Mouse (Mus musculus) hindbrain, embryonic 10.5 days (tissue): ENCODE results near the gene Gucy2e. TPM values are rescaled to one million over a fixed set of nuclear protein-coding genes. Genes with fewer than 3 reads are reported as not detected.

Source experiments
- DNase-seq: peaks from one replicate; pipeline ENCODE4 v3.0.0-alpha.2; 2017; ENCODE audit warnings: low spot score
- H3K27ac ChIP-seq: fragments of 300-500 bp; sonication (generic); 2 replicates; pipeline ENCODE4 v1.5.1; 2016; ENCODE audit warnings: mild to moderate bottlenecking, moderate library complexity
- H3K27me3 ChIP-seq: fragments of 300-500 bp; sonication (generic); 2 replicates; pipeline ENCODE4 v1.6.1; 2016; ENCODE audit warnings: mild to moderate bottlenecking; ENCODE audit not compliant: poor library complexity, insufficient read depth, severe bottlenecking
- H3K36me3 ChIP-seq: fragments of 300-500 bp; sonication (generic); 2 replicates; pipeline ENCODE4 v1.6.1; 2016; ENCODE audit warnings: mild to moderate bottlenecking, moderate library complexity
- H3K4me1 ChIP-seq: fragments of 300-500 bp; sonication (generic); replicated peaks from 2 replicates; pipeline ENCODE4 v1.6.1; 2016; ENCODE audit warnings: mild to moderate bottlenecking
- H3K4me3 ChIP-seq: fragments of 300-500 bp; sonication (generic); 2 replicates; pipeline ENCODE4 v1.5.1; 2016; ENCODE audit warnings: mild to moderate bottlenecking, moderate library complexity
- H3K9me3 ChIP-seq: fragments of 300-500 bp; sonication (generic); 2 replicates; pipeline ENCODE4 v1.6.1; 2016; ENCODE audit warnings: mild to moderate bottlenecking, moderate library complexity
- WGBS: fragments of 180-500 bp; shearing (Covaris S2); methylation state at CpG from one replicate; pipeline ENCODE4 v1.1.7; 2016; 5-methylcytosine and 5-hydroxymethylcytosine counted together
- polyA plus RNA-seq: library from polyadenylated mRNA; unstranded; fragments of >200 nt; fragmentation: Nextera tagmentation; extraction: Ambion mirVana; gene quantifications from 2 replicates; pipeline ENCODE4 v1.2.1, GENCODE M21; 2016

Gene Gucy2e
- polyA plus RNA-seq = 0.06 and 0.09 TPM in 2 replicates

GRCm38 (mm10) chr11:69236926-69237260, at the start of gene Gucy2e:
Gene Gucy2e (minus strand): TSS chr11:69237036.
- DNase-seq = peak; percentile 26
- peak within 1 kb of the TSS; percentile 83 for H3K27ac ChIP-seq
- peaks cover 59% of the 10 kb centered on the region for H3K27me3 ChIP-seq

GRCm38 (mm10) chr11:69277267-69277666, 40.4 kb upstream of the Gucy2e start:
- H3K27ac ChIP-seq = no peak overlapping the region
- no peaks in the 10 kb centered on the region for H3K36me3 ChIP-seq
- H3K9me3 ChIP-seq = no peaks in the 10 kb centered on the region
- H3K27me3 ChIP-seq = no peaks in the 10 kb centered on the region; the same call in 1 of the 2 replicates
- WGBS = 74% methylated on average over 5 of the region's 5 CpGs
- H3K4me1 ChIP-seq = peaks cover 2% of the 10 kb centered on the region; the same call in 1 of the 2 replicates
- DNase-seq = no peak
- no peak overlapping the region for H3K4me3 ChIP-seq

More at GRCm38 (mm10) chr11:69236926-69237260, at the start of gene Gucy2e:
- 18% methylated on average over 13 of the region's 13 CpGs for WGBS
- Histone ChIP-seq H3K9me3 (no peaks in the 10 kb centered on the region), H3K4me1 (peaks cover 21% of the 10 kb centered on the region), H3K36me3 (no peaks in the 10 kb centered on the region), H3K4me3 (peak within 1 kb of the TSS; percentile 57)

GRCm38 (mm10) chr11:69276081-69276480, 39.2 kb upstream of the Gucy2e start:
- Histone ChIP-seq H3K9me3 (no peaks in the 10 kb centered on the region), H3K27ac (no peak overlapping the region), H3K4me3 (no peak overlapping the region), H3K4me1 (peaks cover 14% of the 10 kb centered on the region; the same call in 1 of the 2 replicates), H3K27me3 (peaks cover 1% of the 10 kb centered on the region), H3K36me3 (no peaks in the 10 kb centered on the region)
- DNase-seq = no peak
- 68% methylated on average over 2 of the region's 2 CpGs for WGBS

- no peaks in the 10 kb centered on the region for H3K36me3 ChIP-seq
- H3K27ac ChIP-seq = no peak overlapping the region
- DNase-seq = no peak
- WGBS = 86% methylated on average over 6 of the region's 6 CpGs
- peaks cover 16% of the 10 kb centered on the region; the same call in 1 of the 2 replicates for H3K4me1 ChIP-seq
- H3K4me3 ChIP-seq = no peak overlapping the region
- peaks cover 3% of the 10 kb centered on the region for H3K27me3 ChIP-seq
- H3K9me3 ChIP-seq = no peaks in the 10 kb centered on the region
Observed at GRCm38 (mm10) chr11:69275650-69276049, 38.8 kb upstream of the Gucy2e start.

GRCm38 (mm10) chr11:69272122-69272740, 35.4 kb upstream of the Gucy2e start:
- Histone ChIP-seq H3K4me3 (no peak overlapping the region), H3K27ac (no peak overlapping the region), H3K4me1 (peaks cover 31% of the 10 kb centered on the region), H3K9me3 (no peaks in the 10 kb centered on the region), H3K27me3 (peaks cover 20% of the 10 kb centered on the region), H3K36me3 (no peaks in the 10 kb centered on the region)
- 40% methylated on average over 16 of the region's 16 CpGs for WGBS
- peak; percentile 73 for DNase-seq

GRCm38 (mm10) chr11:69269575-69269974, 32.7 kb upstream of the Gucy2e start:
- Histone ChIP-seq H3K27me3 (peaks cover 20% of the 10 kb centered on the region), H3K4me3 (no peak overlapping the region), H3K4me1 (peaks cover 39% of the 10 kb centered on the region), H3K36me3 (no peaks in the 10 kb centered on the region), H3K9me3 (no peaks in the 10 kb centered on the region), H3K27ac (0 out of 2 replicates have a peak overlapping the region, but pooled peaks have one; percentile 30)
- peak; percentile 68 for DNase-seq
- 25% methylated on average over 13 of the region's 13 CpGs for WGBS

GRCm38 (mm10) chr11:69268100-69268499, 31.3 kb upstream of the Gucy2e start:
- H3K4me3 ChIP-seq = no peak overlapping the region
- DNase-seq = no peak

GRCm38 (mm10) chr11:69267341-69267740, 30.5 kb upstream of the Gucy2e start:
- Histone ChIP-seq H3K9me3 (no peaks in the 10 kb centered on the region), H3K4me1 (peaks cover 41% of the 10 kb centered on the region), H3K27ac (0 out of 2 replicates have a peak overlapping the region, but pooled peaks have one; percentile 20), H3K27me3 (peaks cover 20% of the 10 kb centered on the region), H3K36me3 (no peaks in the 10 kb centered on the region), H3K4me3 (no peak overlapping the region)
- no peak for DNase-seq
- 34% methylated on average over 7 of the region's 7 CpGs for WGBS

More at GRCm38 (mm10) chr11:69268100-69268499, 31.3 kb upstream of the Gucy2e start:
- peaks cover 42% of the 10 kb centered on the region for H3K4me1 ChIP-seq
- no peak overlapping the region for H3K27ac ChIP-seq
- no peaks in the 10 kb centered on the region for H3K9me3 ChIP-seq
- no peaks in the 10 kb centered on the region for H3K36me3 ChIP-seq
- peaks cover 20% of the 10 kb centered on the region for H3K27me3 ChIP-seq
- WGBS = 89% methylated on average over 13 of the region's 13 CpGs

GRCm38 (mm10) chr11:69266253-69266652, 29.4 kb upstream of the Gucy2e start:
- peaks cover 30% of the 10 kb centered on the region for H3K4me1 ChIP-seq
- H3K4me3 ChIP-seq = 0 out of 2 replicates have a peak overlapping the region, but pooled peaks have one; percentile 9
- H3K9me3 ChIP-seq = no peaks in the 10 kb centered on the region
- no peak overlapping the region for H3K27ac ChIP-seq
- no peak for DNase-seq
- H3K27me3 ChIP-seq = peaks cover 20% of the 10 kb centered on the region
- no peaks in the 10 kb centered on the region for H3K36me3 ChIP-seq
- WGBS = 30% methylated on average over 10 of the region's 10 CpGs

GRCm38 (mm10) chr11:69265410-69265809, 28.6 kb upstream of the Gucy2e start:
- 79% methylated on average over 9 of the region's 9 CpGs for WGBS
- no peaks in the 10 kb centered on the region for H3K36me3 ChIP-seq
- no peak overlapping the region for H3K27ac ChIP-seq
- DNase-seq = no peak
- peaks cover 16% of the 10 kb centered on the region for H3K27me3 ChIP-seq
- peaks cover 26% of the 10 kb centered on the region for H3K4me1 ChIP-seq
- H3K4me3 ChIP-seq = no peak overlapping the region
- no peaks in the 10 kb centered on the region for H3K9me3 ChIP-seq

- DNase-seq = no peak
- Histone ChIP-seq H3K36me3 (no peaks in the 10 kb centered on the region), H3K9me3 (no peaks in the 10 kb centered on the region), H3K4me1 (peaks cover 24% of the 10 kb centered on the region), H3K27me3 (peaks cover 17% of the 10 kb centered on the region), H3K4me3 (no peak overlapping the region), H3K27ac (no peak overlapping the region)
- WGBS = 74% methylated on average over 2 of the region's 2 CpGs
Observed at GRCm38 (mm10) chr11:69264276-69264675, 27.4 kb upstream of the Gucy2e start.

- 0 out of 2 replicates have a peak, but pooled peaks cover 3% of the 10 kb centered on the region for H3K4me1 ChIP-seq
- H3K4me3 ChIP-seq = no peak overlapping the region
- H3K9me3 ChIP-seq = no peaks in the 10 kb centered on the region
- 0 out of 2 replicates have a peak, but pooled peaks cover 3% of the 10 kb centered on the region for H3K27me3 ChIP-seq
- no peak for DNase-seq
- H3K36me3 ChIP-seq = no peaks in the 10 kb centered on the region
- WGBS = 100% methylated on average over 1 of the region's 1 CpGs
- H3K27ac ChIP-seq = no peak overlapping the region
Observed at GRCm38 (mm10) chr11:69260111-69260510, 23.3 kb upstream of the Gucy2e start.

- 58% methylated on average over 5 of the region's 5 CpGs for WGBS
- Histone ChIP-seq H3K4me1 (peaks cover 4% of the 10 kb centered on the region; the same call in 1 of the 2 replicates), H3K27ac (no peak overlapping the region), H3K4me3 (no peak overlapping the region), H3K9me3 (no peaks in the 10 kb centered on the region), H3K36me3 (no peaks in the 10 kb centered on the region), H3K27me3 (0 out of 2 replicates have a peak, but pooled peaks cover 3% of the 10 kb centered on the region)
- peak; percentile 53 for DNase-seq
Observed at GRCm38 (mm10) chr11:69258287-69258686, 21.5 kb upstream of the Gucy2e start.
